Mouse (Mus musculus): Measurements from ENCODE around the gene S1pr5.

- TF ChIP-seq EP300 (IDR thresholded peaks at IDR 0.05) (no peak), CTCF (IDR thresholded peaks at IDR 0.05) (peak; percentile 63)
Measured at GRCm38 (mm10) chr9:21213617-21214190, 34.5 kb downstream of the S1pr5 start.

Data from lung, postnatal 0 days (tissue).